Mouse (Mus musculus) G1E (cell line): ENCODE results near the gene Speg. TPM values are rescaled to one million over a fixed set of nuclear protein-coding genes. Genes with fewer than 3 reads are reported as not detected.
A peak's percentile ranks its signal among the peaks of the same experiment; 100 is the strongest.

Experiments used
- ATAC-seq: 2 replicates; pipeline ENCODE4 v1.8.0; 2016; ENCODE audit warnings: mild to moderate bottlenecking; ENCODE audit not compliant: insufficient number of reproducible peaks, poor library complexity, low FRiP score, severe bottlenecking; ENCODE audit errors: extremely low read depth
- DNase-seq: peaks from one replicate; pipeline ENCODE4 v3.0.0; 2012; ENCODE audit warnings: low spot score
- H3K27me3 ChIP-seq: 2 replicates; pipeline ENCODE4 v1.6.1; 2012; ENCODE audit warnings: mild to moderate bottlenecking, low read length, inconsistent platforms; ENCODE audit not compliant: insufficient read depth
- H3K36me3 ChIP-seq: replicated peaks from 2 replicates; pipeline ENCODE3; 2012; ENCODE audit warnings: mild to moderate bottlenecking, inconsistent platforms
- H3K4me1 ChIP-seq: 2 replicates; pipeline ENCODE4 v1.6.1; 2012; ENCODE audit warnings: low read depth, low read length, inconsistent platforms, mixed read lengths; ENCODE audit not compliant: insufficient read depth
- H3K4me3 ChIP-seq: 2 replicates; pipeline ENCODE4 v1.5.1; 2012; ENCODE audit warnings: low read depth, mild to moderate bottlenecking, inconsistent platforms, low read length, moderate library complexity, mixed read lengths
- H3K9me3 ChIP-seq: replicated peaks from 2 replicates; pipeline ENCODE4 v1.6.1; 2012; ENCODE audit warnings: inconsistent platforms
- CTCF ChIP-seq: IDR thresholded peaks from 2 replicates; pipeline ENCODE4 v1.5.1; 2012; ENCODE audit warnings: low read depth, low read length, inconsistent platforms, mixed read lengths
- GATA1 ChIP-seq: IDR thresholded peaks from 2 replicates; pipeline ENCODE4 v1.6.1; 2012; ENCODE audit warnings: borderline replicate concordance, low read length, inconsistent platforms, mixed read lengths
- GATA2 ChIP-seq: IDR thresholded peaks from 2 replicates; pipeline ENCODE4 v1.6.1; 2012; ENCODE audit warnings: low read depth, low read length, inconsistent platforms, borderline replicate concordance
- POLR2AphosphoS5 ChIP-seq: IDR thresholded peaks from 2 replicates; pipeline ENCODE4 v1.6.1; 2012; ENCODE audit warnings: low read depth, low read length, inconsistent platforms; ENCODE audit not compliant: insufficient replicate concordance
- TAL1 ChIP-seq: conservative IDR thresholded peaks from 2 replicates; pipeline ENCODE4 v1.6.1; 2012; ENCODE audit warnings: low read depth, low read length, inconsistent platforms, mixed read lengths
- polyA plus RNA-seq: library from polyadenylated mRNA; stranded (reverse); fragments of >175 nt; gene quantifications from 2 replicates; pipeline ENCODE4 v1.2.3, GENCODE M21; 2012
- total RNA-seq, 2 experiments: library from RNA; stranded (forward) in 1 of 2; stranded (reverse) in 1 of 2; fragments of 200-1000 nt in 1 of 2; fragments of >200 nt in 1 of 2; fragmentation: Nextera tagmentation in 1 of 2; gene quantifications; 2 replicates each; pipeline ENCODE4 v1.2.3; 2014 to 2017

The Speg gene
- total and polyA plus RNA-seq, 3 experiments, result 1.9 to 10.3 (median 1.9) TPM

DNA sequence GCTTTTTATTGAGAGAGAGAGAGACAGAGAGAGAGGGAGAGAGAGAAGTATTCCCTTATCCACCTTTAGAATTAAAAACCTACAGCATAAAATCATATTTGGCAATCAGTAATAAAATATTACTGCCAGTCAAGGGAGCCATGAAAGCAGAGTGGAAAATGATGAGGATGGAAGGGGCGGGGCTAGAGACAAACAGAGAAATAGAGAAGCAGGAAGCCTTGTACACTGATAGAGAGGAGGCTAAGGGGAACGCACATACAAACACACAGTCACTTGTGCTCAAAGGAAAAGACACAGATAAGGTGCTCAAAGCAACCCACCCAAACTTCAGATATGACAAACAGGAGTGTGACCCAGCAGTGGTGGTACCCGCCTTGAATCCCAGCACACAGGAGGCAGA lies 11.2 kb upstream of the Speg start:
- DNase-seq (no peak), ATAC-seq (no peak)
- Histone ChIP-seq H3K36me3 (no peaks in the 10 kb centered on the region), H3K27me3 (peaks cover 47% of the 10 kb centered on the region), H3K4me3 (no peak overlapping the region), H3K4me1 (peaks cover 28% of the 10 kb centered on the region), H3K9me3 (no peaks in the 10 kb centered on the region; the same call in 1 of the 2 replicates)
- no peak for TF ChIP-seq CTCF
- TF ChIP-seq POLR2AphosphoS5, result no peak
- no peak for TF ChIP-seq TAL1
- TF ChIP-seq GATA1, result no peak
- no peak for TF ChIP-seq GATA2

DNA sequence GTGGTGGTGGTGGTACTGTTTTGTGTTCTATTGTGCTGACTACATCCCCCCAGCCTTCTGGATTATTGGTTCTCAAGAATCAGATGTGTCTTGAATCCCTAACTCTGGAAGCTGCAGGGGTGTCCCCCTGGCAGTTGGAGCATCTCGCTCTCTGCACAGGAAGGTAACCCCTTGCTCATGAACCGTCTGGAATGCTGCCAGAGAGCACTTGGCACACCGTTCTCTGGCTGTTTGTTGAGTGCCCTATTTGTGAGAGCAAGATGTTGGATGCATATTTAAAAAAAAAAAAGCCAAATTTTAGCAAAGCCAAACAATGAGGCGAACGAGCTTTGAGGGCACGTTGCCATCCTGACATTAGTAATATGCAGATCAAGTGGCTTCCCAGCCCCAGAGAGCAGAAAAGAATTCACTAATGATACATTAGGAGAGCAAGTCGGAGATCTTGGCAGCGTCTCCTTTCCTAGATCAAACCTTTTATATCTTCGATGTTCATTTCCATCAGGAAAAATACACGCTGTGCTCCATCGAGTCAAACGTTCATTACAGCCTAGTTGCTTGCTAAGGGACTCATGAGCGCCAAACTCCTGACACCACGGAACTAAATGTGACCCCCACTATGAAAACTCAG lies 9.5 kb upstream of the Speg start:
- peaks cover 45% of the 10 kb centered on the region for H3K27me3 ChIP-seq
- no peaks in the 10 kb centered on the region; the same call in 1 of the 2 replicates for H3K9me3 ChIP-seq

DNA sequence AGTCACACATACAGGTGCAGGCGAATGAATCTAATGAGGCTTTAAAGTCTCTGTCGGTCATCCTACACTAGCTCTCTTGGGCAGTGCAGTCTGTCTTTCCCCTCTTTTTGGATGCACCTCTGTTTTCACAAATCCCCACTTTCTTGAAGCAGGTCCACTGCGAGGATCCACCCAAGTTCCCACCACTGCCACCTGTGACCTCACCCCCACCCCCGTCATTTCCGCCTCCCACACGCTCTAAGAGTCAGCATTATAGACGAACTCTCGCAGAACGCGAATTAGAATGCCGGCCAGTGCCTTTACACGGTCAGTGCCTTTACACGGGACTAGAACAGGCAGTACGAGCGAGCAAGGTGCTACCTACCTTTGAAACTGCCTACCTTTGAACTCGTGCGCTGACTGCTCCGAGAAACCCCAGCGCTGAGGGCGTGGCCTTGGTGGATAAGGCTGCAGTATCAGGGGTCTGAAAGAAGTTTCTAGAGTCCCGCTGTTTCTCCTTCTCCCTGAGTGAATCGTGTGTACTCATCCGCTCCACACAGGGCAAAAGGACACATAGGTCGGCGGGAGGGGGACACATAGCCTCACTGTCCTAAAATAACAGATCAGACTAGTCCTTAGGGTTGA lies 5.6 kb upstream of the Speg start:
- Histone ChIP-seq H3K27me3 (peaks cover 42% of the 10 kb centered on the region), H3K4me1 (peaks cover 16% of the 10 kb centered on the region)
- no peak for TF ChIP-seq POLR2AphosphoS5
- TF ChIP-seq TAL1, result no peak
- no peak for TF ChIP-seq CTCF
- TF ChIP-seq GATA2, result no peak
- TF ChIP-seq GATA1, result no peak

More for the DNA sequence above, 9.5 kb upstream of the Speg start:
- ATAC-seq (no peak), DNase-seq (no peak)
- Histone ChIP-seq H3K36me3 (no peaks in the 10 kb centered on the region), H3K4me3 (no peak overlapping the region), H3K4me1 (peaks cover 28% of the 10 kb centered on the region)
- no peak for TF ChIP-seq TAL1
- TF ChIP-seq GATA1, result no peak
- no peak for TF ChIP-seq GATA2
- no peak for TF ChIP-seq CTCF
- TF ChIP-seq POLR2AphosphoS5, result no peak

DNA sequence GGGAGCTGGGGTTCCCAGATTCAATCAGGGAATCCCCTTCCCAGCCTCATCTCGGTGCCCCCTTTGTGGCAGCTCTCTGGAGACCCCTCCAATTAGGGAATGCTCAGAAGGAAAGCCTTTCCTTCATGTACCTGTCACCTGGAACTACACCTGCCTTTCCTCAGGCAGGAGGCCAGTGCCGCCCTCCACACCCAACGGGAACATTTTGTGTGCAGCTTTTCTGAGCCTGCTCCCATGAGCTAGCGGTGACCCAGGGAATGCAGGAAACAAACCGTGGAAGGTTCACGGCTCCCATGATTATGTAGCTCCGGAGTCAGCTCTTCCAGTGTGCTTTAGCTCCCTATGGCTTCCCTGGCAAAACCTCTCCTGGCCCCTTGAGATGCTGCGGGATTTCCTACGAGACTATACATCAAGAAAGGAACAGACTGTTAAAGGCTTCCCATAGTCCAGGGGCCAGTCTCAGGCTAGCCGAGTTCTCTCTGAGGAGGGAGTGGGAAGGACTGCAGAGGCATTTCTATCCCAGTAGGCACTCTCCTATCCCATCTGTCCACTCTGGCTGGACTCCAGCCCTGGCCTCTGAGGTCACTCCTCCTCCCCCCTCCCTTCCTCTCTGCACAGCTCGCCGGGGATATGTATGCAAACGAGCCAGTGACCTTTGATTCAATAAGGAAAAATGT lies 5.0 kb upstream of the Speg start:
- no peak for ATAC-seq

More for the DNA sequence above, 5.6 kb upstream of the Speg start:
- no peak for DNase-seq
- no peaks in the 10 kb centered on the region for H3K36me3 ChIP-seq
- H3K4me3 ChIP-seq, result no peak overlapping the region
- no peak for ATAC-seq
- H3K9me3 ChIP-seq, result no peaks in the 10 kb centered on the region

DNA sequence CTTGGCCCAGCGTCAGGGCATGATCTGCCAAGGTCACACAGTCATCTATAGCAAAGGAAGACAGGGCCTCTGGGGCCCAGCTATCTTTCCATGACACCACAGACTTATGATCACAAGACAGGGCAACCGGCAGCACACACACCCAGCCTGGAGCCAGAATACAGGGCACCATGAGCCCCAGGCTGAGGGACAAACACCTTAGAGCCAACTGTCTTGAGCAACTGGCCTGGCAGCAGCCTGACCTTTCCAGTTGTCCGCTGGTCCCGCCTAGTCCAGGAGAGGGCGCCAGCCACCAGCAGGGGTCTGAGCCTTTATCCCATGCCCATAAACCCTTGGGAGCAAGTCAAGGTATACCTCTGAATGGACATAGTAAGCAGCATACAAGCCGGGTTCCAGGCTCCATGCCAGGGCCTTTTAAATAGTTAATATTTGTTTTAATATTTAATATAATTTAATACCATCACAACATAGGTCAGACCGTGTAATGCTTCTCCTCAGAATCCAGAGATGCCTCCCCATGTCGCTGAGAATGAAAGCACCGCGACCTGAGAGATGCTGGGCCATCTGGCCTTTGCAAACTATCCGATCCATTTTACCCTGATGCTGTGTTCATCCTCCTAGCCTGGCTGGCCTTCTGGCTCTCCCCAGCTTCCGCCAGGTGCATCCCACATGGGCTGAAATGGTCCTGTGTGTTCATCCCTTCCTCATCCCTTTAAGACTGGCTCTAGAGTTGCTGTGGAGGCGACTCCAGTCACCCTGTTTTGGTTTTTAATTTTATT lies 3.6 kb upstream of the Speg start:
- H3K9me3 ChIP-seq, result no peaks in the 10 kb centered on the region
- H3K4me3 ChIP-seq, result no peak overlapping the region
- no peak for ATAC-seq
- DNase-seq, result no peak
- no peaks in the 10 kb centered on the region for H3K36me3 ChIP-seq
- peaks cover 18% of the 10 kb centered on the region for H3K4me1 ChIP-seq
- TF ChIP-seq CTCF, result peak; percentile 54
- no peak for TF ChIP-seq GATA1
- peaks cover 38% of the 10 kb centered on the region for H3K27me3 ChIP-seq

More for the DNA sequence above, 5.0 kb upstream of the Speg start:
- no peak overlapping the region for H3K4me3 ChIP-seq
- DNase-seq, result no peak
- H3K36me3 ChIP-seq, result no peaks in the 10 kb centered on the region
- TF ChIP-seq GATA2, result no peak
- TF ChIP-seq TAL1, result no peak
- no peak for TF ChIP-seq GATA1
- no peak for TF ChIP-seq CTCF
- TF ChIP-seq POLR2AphosphoS5, result no peak
- peaks cover 39% of the 10 kb centered on the region for H3K27me3 ChIP-seq
- H3K4me1 ChIP-seq, result peaks cover 16% of the 10 kb centered on the region
- no peaks in the 10 kb centered on the region for H3K9me3 ChIP-seq

DNA sequence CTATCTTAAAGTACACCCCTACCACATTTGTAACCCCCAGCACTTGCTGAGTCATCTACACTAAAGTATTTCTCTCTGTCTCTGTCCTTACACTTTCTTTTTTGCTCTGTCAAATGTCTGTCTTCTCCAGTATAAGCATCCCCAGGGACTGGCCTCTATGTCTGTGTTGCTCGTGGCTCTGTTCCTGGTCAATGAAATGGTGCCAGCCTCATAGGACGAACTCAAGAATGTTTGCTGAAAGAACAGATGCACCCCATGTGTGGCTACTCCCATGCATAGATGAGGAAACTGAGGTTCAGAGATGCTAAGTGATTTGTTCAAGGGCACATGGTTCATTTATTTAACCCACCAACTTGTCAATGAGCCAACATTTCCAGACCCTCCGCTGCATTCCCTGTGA lies 2.6 kb upstream of the Speg start:
- DNase-seq (no peak), ATAC-seq (no peak)
- H3K36me3 ChIP-seq, result no peaks in the 10 kb centered on the region
- H3K4me3 ChIP-seq, result no peak overlapping the region
- peaks cover 18% of the 10 kb centered on the region for H3K4me1 ChIP-seq
- peaks cover 35% of the 10 kb centered on the region for H3K27me3 ChIP-seq
- TF ChIP-seq GATA1 (no peak), GATA2 (no peak), POLR2AphosphoS5 (no peak), TAL1 (no peak), CTCF (no peak)
- no peaks in the 10 kb centered on the region for H3K9me3 ChIP-seq
